Mouse (Mus musculus): ENCODE measurements around the gene Clstn2. TPM values are rescaled to one million over a fixed set of nuclear protein-coding genes. Genes with fewer than 3 reads are reported as not detected.

Gene Clstn2
- total RNA-seq, 2 experiments from 2014 or later, result 80.1 to 80.6 TPM

DNA sequence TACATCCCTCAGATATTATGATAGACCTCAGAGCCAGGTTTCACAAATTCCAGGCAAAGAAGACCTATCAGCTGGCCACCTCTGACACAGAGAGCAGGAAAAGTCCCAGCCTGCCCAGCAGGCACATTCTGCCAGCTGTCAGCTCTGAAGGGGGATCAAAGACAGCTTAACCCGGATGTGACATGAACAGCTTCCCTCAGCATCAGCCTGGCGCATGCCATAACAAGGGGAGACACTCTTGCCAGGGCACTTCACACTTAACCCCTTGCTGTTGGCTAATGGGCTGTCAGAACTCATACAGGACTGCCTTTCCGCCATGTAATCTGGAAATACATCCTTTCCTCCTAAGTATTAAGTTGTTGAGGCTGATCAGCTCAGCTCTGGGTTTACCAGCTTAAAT, 403.8 kb downstream of the Clstn2 start:
- intact Hi-C loops (cut with DNase I), result no loop called here
- DNase-seq (ENCODE audit: low spot score in 2 of 2), result no peak

GRCm38 (mm10) chr9:97628361-97628908, 404.5 kb downstream of the Clstn2 start:
- intact Hi-C loops (cut with DNase I), result no loop called here
- no peak for DNase-seq (ENCODE audit: low spot score in 2 of 2)

DNA sequence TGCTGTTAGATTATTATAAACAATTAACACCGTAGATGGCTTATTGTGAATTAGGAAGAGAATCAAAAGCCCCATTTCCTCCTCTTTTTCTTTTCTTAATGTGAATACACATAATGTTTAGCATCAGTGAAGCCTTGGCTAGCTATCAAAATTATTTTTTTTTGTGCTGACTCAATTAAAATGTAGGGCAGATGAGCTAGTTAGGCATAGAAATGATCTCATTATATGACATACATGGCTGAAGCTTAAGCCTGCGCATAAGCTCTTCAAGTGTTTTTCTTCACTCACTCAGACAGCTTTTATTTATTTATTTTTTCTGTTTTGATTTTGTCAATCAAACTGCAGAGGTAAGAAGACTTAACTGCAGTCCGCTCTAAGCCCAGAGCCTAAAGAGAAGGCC, 405.1 kb downstream of the Clstn2 start:
- intact Hi-C loops (cut with DNase I), result no loop called here
- peak in 1 of 2 experiments; percentile 39 for DNase-seq (ENCODE audit: low spot score in 2 of 2)

GRCm38 (mm10) chr9:97610566-97610965, 422.4 kb downstream of the Clstn2 start:
- DNase-seq (ENCODE audit: low spot score in 2 of 2), result peak; percentile 30 to 75
- intact Hi-C loops (cut with DNase I), result no loop called here

DNA sequence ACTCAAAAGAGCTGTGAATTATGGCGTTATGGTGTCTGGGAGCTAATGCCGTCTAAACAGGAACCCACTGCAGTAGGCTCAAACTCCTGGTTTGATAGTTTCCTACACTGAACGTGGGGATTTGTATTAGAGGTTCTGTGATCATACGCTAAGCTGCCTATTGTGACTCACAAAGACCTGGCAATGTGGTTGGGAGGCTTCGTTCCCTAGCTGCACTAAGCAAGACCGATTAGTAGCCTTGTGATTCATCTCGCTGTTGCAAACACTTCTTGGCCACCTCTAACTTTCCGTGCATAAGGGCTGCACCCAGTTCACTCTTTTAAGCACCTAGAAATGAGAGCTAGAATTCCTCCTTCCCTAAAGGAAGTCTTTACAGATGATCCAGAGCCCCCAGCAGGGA, 429.3 kb downstream of the Clstn2 start:
- intact Hi-C loops (cut with DNase I), result loop anchor here (10.0 kb wide), 1 partner anchor 421 kb away; no protein-coding TSS in a partner anchor
- DNase-seq (ENCODE audit: low spot score in 2 of 2), result no peak

- intact Hi-C loops (cut with DNase I), result loop anchor here (10.0 kb wide), 1 partner anchor 422 kb away; no protein-coding TSS in a partner anchor
Observed at GRCm38 (mm10) chr9:97602476-97602875, 430.5 kb downstream of the Clstn2 start.

GRCm38 (mm10) chr9:97599006-97599405, 434.0 kb downstream of the Clstn2 start:
- intact Hi-C loops (cut with DNase I), result no loop called here
- no peak for DNase-seq (ENCODE audit: low spot score in 2 of 2)

More at GRCm38 (mm10) chr9:97602476-97602875, 430.5 kb downstream of the Clstn2 start:
- no peak for DNase-seq (ENCODE audit: low spot score in 2 of 2)

DNA sequence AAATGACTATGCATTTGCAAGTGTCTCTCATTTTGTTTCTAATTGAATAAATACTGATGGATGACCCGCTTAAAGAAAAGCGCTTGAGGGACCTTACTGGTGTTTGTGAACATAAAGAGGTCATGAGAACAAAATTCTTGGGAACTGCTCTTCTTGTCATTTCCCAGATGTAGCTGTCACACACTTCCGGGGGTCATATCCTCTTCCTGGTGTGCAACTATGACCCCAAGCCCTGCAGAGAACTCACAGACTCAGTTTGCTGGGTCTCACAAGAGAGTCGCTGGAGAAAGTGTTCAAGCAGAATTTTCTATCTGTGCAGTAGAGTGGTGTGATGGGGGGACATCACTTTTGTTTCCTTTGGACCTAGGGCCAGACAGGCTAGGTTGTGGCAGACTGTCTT, 442.3 kb downstream of the Clstn2 start:
- no peak for DNase-seq (ENCODE audit: low spot score in 2 of 2)

DNA sequence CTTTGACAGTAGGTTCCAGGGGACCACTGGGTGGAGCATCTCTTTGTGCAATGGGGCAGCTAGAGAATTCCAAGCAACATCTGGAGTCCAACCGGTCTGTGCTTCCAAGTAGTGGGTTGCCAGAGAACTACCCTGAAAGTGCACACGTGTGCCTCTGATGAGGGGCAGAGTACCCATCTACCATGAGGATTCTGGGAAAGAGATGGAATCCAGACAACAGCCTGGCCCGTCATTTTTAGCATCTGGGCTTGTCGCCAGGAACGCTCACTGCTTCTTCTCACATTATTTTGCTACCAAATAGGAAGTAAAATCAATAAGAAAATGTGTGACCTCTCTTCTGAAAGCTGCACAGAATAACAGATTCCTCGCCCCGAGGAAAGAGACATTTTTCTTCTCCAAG, 462.1 kb downstream of the Clstn2 start:
- DNase-seq (ENCODE audit: low spot score in 2 of 2), result peak; percentile 39 to 50
- intact Hi-C loops (cut with DNase I), result no loop called here

More for the DNA sequence above, 442.3 kb downstream of the Clstn2 start:
- intact Hi-C loops (cut with DNase I), result no loop called here

- DNase-seq (ENCODE audit: low spot score in 2 of 2), result peak; percentile 49 to 94
- intact Hi-C loops (cut with DNase I), result no loop called here
Observed at GRCm38 (mm10) chr9:97563121-97563520, 469.9 kb downstream of the Clstn2 start.

GRCm38 (mm10) chr9:97544359-97544758, 488.6 kb downstream of the Clstn2 start:
- DNase-seq (ENCODE audit: low spot score in 2 of 2), result no peak
- intact Hi-C loops (cut with DNase I), result no loop called here

- intact Hi-C loops (cut with DNase I), result no loop called here
- DNase-seq (ENCODE audit: low spot score in 2 of 2), result no peak
Observed at GRCm38 (mm10) chr9:97541419-97541818, 491.6 kb downstream of the Clstn2 start.

- intact Hi-C loops (cut with DNase I), result no loop called here
- DNase-seq (ENCODE audit: low spot score in 2 of 2), result no peak
Observed at GRCm38 (mm10) chr9:97538075-97538779, 494.8 kb downstream of the Clstn2 start.

DNA sequence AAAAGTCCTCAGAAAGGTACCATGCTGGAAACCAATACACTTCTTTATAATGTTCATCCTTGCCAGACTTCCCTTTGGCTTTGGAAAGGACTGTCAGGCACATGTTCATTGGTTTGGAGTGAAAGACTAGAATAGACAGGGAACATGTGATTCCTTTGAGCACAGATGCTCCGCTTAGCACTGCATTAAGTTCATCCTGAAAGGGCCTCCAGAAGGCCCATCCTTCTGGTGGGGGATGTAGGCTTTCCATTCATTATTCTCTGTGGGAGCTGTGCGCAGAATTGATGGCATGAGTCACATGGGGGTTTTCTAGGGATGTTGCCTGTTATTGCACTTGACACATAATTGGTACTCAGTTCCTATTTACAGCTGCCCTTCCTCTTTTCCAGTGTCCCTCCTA, 498.8 kb downstream of the Clstn2 start:
- intact Hi-C loops (cut with DNase I), result no loop called here
- DNase-seq (ENCODE audit: low spot score in 2 of 2), result peak; percentile 8 to 84

DNA sequence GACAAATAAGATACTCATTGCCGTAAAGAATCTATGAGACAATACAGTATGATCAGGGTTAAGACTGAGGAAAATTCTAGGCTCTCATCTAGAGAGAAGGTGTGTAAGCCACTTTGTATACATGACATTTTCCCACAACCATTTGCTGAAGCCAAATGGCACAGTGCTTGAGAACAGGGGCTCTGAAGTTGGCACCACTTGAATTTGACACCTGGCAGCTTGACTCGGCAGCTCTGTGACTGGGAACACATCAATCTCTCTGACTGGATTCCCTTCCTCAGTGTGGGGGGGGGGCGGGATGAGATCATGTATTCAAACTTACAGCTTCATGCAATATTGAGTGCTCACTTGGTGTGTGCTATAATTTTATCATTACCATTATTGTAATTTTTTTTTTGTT, 499.7 kb downstream of the Clstn2 start:
- no peak for DNase-seq (ENCODE audit: low spot score in 2 of 2)
- intact Hi-C loops (cut with DNase I), result no loop called here

- intact Hi-C loops (cut with DNase I), result no loop called here
- no peak for DNase-seq (ENCODE audit: low spot score in 2 of 2)
Observed at GRCm38 (mm10) chr9:97532536-97532935, 500.4 kb downstream of the Clstn2 start.

- intact Hi-C loops (cut with DNase I), result loop anchor here (10.0 kb wide), 1 partner anchor 447 kb away; no protein-coding TSS in a partner anchor
- DNase-seq (ENCODE audit: low spot score in 2 of 2), result no peak
Observed at GRCm38 (mm10) chr9:97527926-97528325, 505.1 kb downstream of the Clstn2 start.

DNA sequence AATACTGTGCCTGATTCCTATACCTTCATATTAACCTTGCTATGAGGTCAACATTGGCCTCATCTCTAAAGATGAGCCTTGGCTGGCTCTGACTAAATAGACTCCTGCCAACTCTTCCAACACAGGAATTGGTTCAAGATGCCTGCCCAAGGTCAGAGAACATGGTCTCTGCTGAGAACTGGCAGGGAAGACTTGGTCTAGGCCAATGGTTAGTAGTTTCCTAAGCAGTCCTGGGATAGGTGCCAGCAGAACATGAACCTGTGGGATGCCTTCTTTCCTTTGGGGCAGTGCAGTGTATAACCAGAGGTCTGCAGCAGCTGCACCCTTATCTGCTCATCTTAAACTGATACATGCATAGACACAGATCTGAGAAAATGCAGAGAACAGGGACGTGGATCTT, 505.7 kb downstream of the Clstn2 start:
- DNase-seq (ENCODE audit: low spot score in 2 of 2), result no peak
- intact Hi-C loops (cut with DNase I), result loop anchor here (10.0 kb wide), 1 partner anchor 448 kb away; no protein-coding TSS in a partner anchor

DNA sequence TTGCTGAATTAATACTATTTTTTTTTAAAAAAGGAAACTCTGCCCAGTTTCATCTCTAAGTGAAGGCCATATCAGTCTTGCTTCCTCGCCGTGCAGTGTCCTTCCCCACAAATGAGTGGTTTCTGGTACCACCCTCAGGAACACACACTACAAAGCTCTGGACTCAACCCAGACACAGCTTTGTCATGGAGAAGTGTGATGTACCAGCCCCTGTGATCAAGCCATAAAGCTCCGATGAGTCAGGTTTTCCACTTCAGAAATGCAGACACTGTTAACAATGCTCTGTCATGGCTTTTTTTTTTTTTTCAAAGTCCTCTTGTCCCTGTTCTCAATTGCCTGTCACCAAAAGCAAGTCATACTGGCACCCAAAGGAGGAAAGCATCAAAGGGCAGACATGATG, 507.4 kb downstream of the Clstn2 start:
- intact Hi-C loops (cut with DNase I), result loop anchor here (10.0 kb wide), 1 partner anchor 449 kb away; no protein-coding TSS in a partner anchor
- peak in 1 of 2 experiments; percentile 70 for DNase-seq (ENCODE audit: low spot score in 2 of 2)

- intact Hi-C loops (cut with DNase I), result loop anchor here (10.0 kb wide), 1 partner anchor 450 kb away; no protein-coding TSS in a partner anchor
- DNase-seq (ENCODE audit: low spot score in 2 of 2), result peak; percentile 30 to 78
Observed at GRCm38 (mm10) chr9:97524861-97525260, 508.1 kb downstream of the Clstn2 start.

- intact Hi-C loops (cut with DNase I), result loop anchor here (10.0 kb wide), 1 partner anchor 454 kb away; no protein-coding TSS in a partner anchor
- no peak for DNase-seq (ENCODE audit: low spot score in 2 of 2)
Observed at GRCm38 (mm10) chr9:97520771-97521170, 512.2 kb downstream of the Clstn2 start.
